Mouse (Mus musculus) embryo, embryonic 9.5 days (tissue): Measurements from ENCODE around the gene Ect2l.

ENCODE experiments used
- DNase-seq: peaks from one replicate; pipeline ENCODE4 v3.0.0-alpha.2; 2017; ENCODE audit errors: extremely low spot score

Ect2l gene

DNA sequence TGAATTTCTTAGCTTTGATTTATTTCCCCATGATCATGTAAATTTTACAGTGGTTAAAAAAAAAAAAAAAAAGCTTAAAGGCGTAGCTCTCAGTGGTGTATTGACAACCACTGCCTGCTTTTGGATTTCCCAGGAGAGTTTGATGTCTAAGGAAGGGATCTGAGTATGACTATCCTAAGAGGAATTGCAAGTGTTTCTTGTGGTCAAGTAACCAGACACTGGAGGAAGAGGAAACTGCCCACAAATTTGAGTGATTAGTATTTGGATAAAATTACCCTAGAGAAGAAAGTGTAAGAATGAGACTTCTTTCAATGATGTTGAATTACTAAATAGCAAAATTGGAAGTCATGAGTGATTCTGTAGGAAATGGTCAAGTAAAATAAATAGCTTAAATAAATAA is 129.2 kb downstream of the Ect2l start:
- no peak for DNase-seq
